Mouse (Mus musculus): Measurements from ENCODE around the gene Slc41a2. TPM values are rescaled to one million over a fixed set of nuclear protein-coding genes. Genes with fewer than 3 reads are reported as not detected.
A peak's percentile ranks its signal among the peaks of the same experiment; 100 is the strongest.
"Not testable (repeated sequence)": the region's sequence is repeated elsewhere in the genome, so short reads cannot be mapped to it uniquely, and the experiment has no call there.

Gene Slc41a2
- polyA plus RNA-seq, 1 experiment from 2014 or later = 0.58 TPM

- 76% methylated on average over 5 of the region's 5 CpGs for WGBS
- ATAC-seq (replicated peaks; ENCODE audit: low FRiP score) = no peak
- Histone ChIP-seq H3K9me3 (replicated peaks) (no peaks in the 10 kb centered on the region), H3K4me3 (replicated peaks) (no peak overlapping the region), H3K27me3 (no peaks in the 10 kb centered on the region), H3K36me3 (peaks cover 92% of the 10 kb centered on the region), H3K27ac (no peak overlapping the region), H3K4me1 (no peaks in the 10 kb centered on the region), H3K9ac (no peak overlapping the region), H3K4me2 (no peak overlapping the region)
Measured at GRCm38 (mm10) chr10:83368918-83369317, 31.2 kb upstream of the Slc41a2 start.

- WGBS = 91% methylated on average over 8 of the region's 8 CpGs
- no peak overlapping the region for H3K9ac ChIP-seq
- H3K27ac ChIP-seq = no peak overlapping the region
- no peak overlapping the region for H3K4me2 ChIP-seq
- ATAC-seq (replicated peaks; ENCODE audit: low FRiP score) = no peak
- no peaks in the 10 kb centered on the region for H3K9me3 ChIP-seq (replicated peaks)
- no peak overlapping the region for H3K4me3 ChIP-seq (replicated peaks)
- peaks cover 20% of the 10 kb centered on the region for H3K4me1 ChIP-seq
- peaks cover 63% of the 10 kb centered on the region for H3K36me3 ChIP-seq
- H3K27me3 ChIP-seq = no peaks in the 10 kb centered on the region
Measured at GRCm38 (mm10) chr10:83363451-83363850, 25.8 kb upstream of the Slc41a2 start.

- H3K27me3 ChIP-seq = no peaks in the 10 kb centered on the region
- H3K9ac ChIP-seq = no peak overlapping the region
- H3K4me2 ChIP-seq = peak overlapping the region; percentile 72
- H3K36me3 ChIP-seq = peaks cover 46% of the 10 kb centered on the region
- peak overlapping the region; percentile 72 for H3K4me3 ChIP-seq (replicated peaks)
- H3K4me1 ChIP-seq = peaks cover 20% of the 10 kb centered on the region
- WGBS = 58% methylated on average over 5 of the region's 5 CpGs
- no peak for ATAC-seq (replicated peaks; ENCODE audit: low FRiP score)
- H3K27ac ChIP-seq = no peak overlapping the region
- H3K9me3 ChIP-seq (replicated peaks) = no peaks in the 10 kb centered on the region
Measured at GRCm38 (mm10) chr10:83361643-83362382, 24.1 kb upstream of the Slc41a2 start.

- under 1% methylated on average over 40 of the region's 40 CpGs for WGBS
- H3K27ac ChIP-seq = peak overlapping the region; percentile 83
Measured at GRCm38 (mm10) chr10:83360356-83360755, 22.7 kb upstream of the Slc41a2 start.

GRCm38 (mm10) chr10:83359956-83360355 lies 22.3 kb upstream of the Slc41a2 start, which contains the start of gene D10Wsu102e:
Gene D10Wsu102e (plus strand): TSS chr10:83360221.
- H3K9me3 ChIP-seq (replicated peaks) = no peaks in the 10 kb centered on the region
- under 1% methylated on average over 30 of the region's 30 CpGs for WGBS
- H3K9ac ChIP-seq = peak within 1 kb of the TSS; percentile 73
- H3K4me3 ChIP-seq (replicated peaks) = peak within 1 kb of the TSS; percentile 72
- H3K4me2 ChIP-seq = peak within 1 kb of the TSS; percentile 72
- H3K36me3 ChIP-seq = peaks cover 28% of the 10 kb centered on the region
- no peaks in the 10 kb centered on the region for H3K27me3 ChIP-seq
- peaks cover 20% of the 10 kb centered on the region for H3K4me1 ChIP-seq
- peak within 1 kb of the TSS; percentile 83 for H3K27ac ChIP-seq
- peak; percentile 98 for ATAC-seq (replicated peaks; ENCODE audit: low FRiP score)

More at GRCm38 (mm10) chr10:83360356-83360755, 22.7 kb upstream of the Slc41a2 start:
- peaks cover 32% of the 10 kb centered on the region for H3K36me3 ChIP-seq
- peak overlapping the region; percentile 73 for H3K9ac ChIP-seq
- H3K27me3 ChIP-seq = no peaks in the 10 kb centered on the region
- H3K4me2 ChIP-seq = peak overlapping the region; percentile 72
- H3K9me3 ChIP-seq (replicated peaks) = no peaks in the 10 kb centered on the region
- peak overlapping the region; percentile 72 for H3K4me3 ChIP-seq (replicated peaks)
- peak; percentile 75 for ATAC-seq (replicated peaks; ENCODE audit: low FRiP score)
- H3K4me1 ChIP-seq = peaks cover 20% of the 10 kb centered on the region

- 90% methylated on average over 4 of the region's 4 CpGs for WGBS
- Histone ChIP-seq H3K9ac (0 out of 2 replicates have a peak overlapping the region, but pooled peaks have one; percentile 24), H3K36me3 (peaks cover 23% of the 10 kb centered on the region), H3K4me2 (peak overlapping the region; percentile 72), H3K9me3 (replicated peaks) (no peaks in the 10 kb centered on the region), H3K27me3 (no peaks in the 10 kb centered on the region), H3K4me1 (peaks cover 21% of the 10 kb centered on the region), H3K27ac (peak overlapping the region; percentile 78), H3K4me3 (replicated peaks) (peak overlapping the region; percentile 72)
- ATAC-seq (replicated peaks; ENCODE audit: low FRiP score) = 0 out of 2 replicates have a peak, but pooled peaks have one; percentile 9
Measured at GRCm38 (mm10) chr10:83359451-83359850, 21.8 kb upstream of the Slc41a2 start.

- Histone ChIP-seq H3K27ac (no peak overlapping the region), H3K4me2 (no peak overlapping the region), H3K36me3 (no peaks in the 10 kb centered on the region), H3K27me3 (no peaks in the 10 kb centered on the region), H3K4me3 (replicated peaks) (no peak overlapping the region), H3K9ac (no peak overlapping the region), H3K9me3 (replicated peaks) (no peaks in the 10 kb centered on the region), H3K4me1 (peaks cover 26% of the 10 kb centered on the region)
- WGBS = 79% methylated on average over 12 of the region's 12 CpGs
- no peak for ATAC-seq (replicated peaks; ENCODE audit: low FRiP score)
Measured at GRCm38 (mm10) chr10:83356416-83356815, 18.7 kb upstream of the Slc41a2 start.

GRCm38 (mm10) chr10:83354333-83354719 lies 16.6 kb upstream of the Slc41a2 start:
- Histone ChIP-seq H3K4me3 (replicated peaks) (0 out of 2 replicates have a peak overlapping the region, but pooled peaks have one; percentile 2), H3K36me3 (no peaks in the 10 kb centered on the region), H3K9ac (no peak overlapping the region), H3K27ac (peak overlapping the region; percentile 39), H3K4me1 (peaks cover 14% of the 10 kb centered on the region), H3K27me3 (0 out of 2 replicates have a peak, but pooled peaks cover 2% of the 10 kb centered on the region), H3K4me2 (peak overlapping the region; percentile 42), H3K9me3 (replicated peaks) (no peaks in the 10 kb centered on the region)
- 61% methylated on average over 8 of the region's 8 CpGs for WGBS
- ATAC-seq (replicated peaks; ENCODE audit: low FRiP score) = no peak

- H3K9ac ChIP-seq = no peak overlapping the region
- no peaks in the 10 kb centered on the region for H3K36me3 ChIP-seq
- H3K27ac ChIP-seq = peak overlapping the region; percentile 39
- 37% methylated on average over 14 of the region's 14 CpGs for WGBS
- 0 out of 2 replicates have a peak overlapping the region, but pooled peaks have one; percentile 2 for H3K4me3 ChIP-seq (replicated peaks)
- H3K9me3 ChIP-seq (replicated peaks) = no peaks in the 10 kb centered on the region
- peaks cover 13% of the 10 kb centered on the region for H3K4me1 ChIP-seq
- 0 out of 2 replicates have a peak, but pooled peaks cover 2% of the 10 kb centered on the region for H3K27me3 ChIP-seq
- ATAC-seq (replicated peaks; ENCODE audit: low FRiP score) = no peak
- peak overlapping the region; percentile 42 for H3K4me2 ChIP-seq
Measured at GRCm38 (mm10) chr10:83353680-83354332, 16.1 kb upstream of the Slc41a2 start.

GRCm38 (mm10) chr10:83351779-83352178 lies 14.1 kb upstream of the Slc41a2 start:
- H3K4me2 ChIP-seq; H3K27me3 ChIP-seq; ATAC-seq (replicated peaks; ENCODE audit: low FRiP score); H3K9me3 ChIP-seq (replicated peaks); H3K27ac ChIP-seq; H3K36me3 ChIP-seq; H3K4me3 ChIP-seq (replicated peaks); H3K9ac ChIP-seq: not testable (repeated sequence)
- WGBS = 89% methylated on average over 4 of the region's 4 CpGs
- H3K4me1 ChIP-seq = peaks cover 13% of the 10 kb centered on the region

- no peak overlapping the region for H3K4me3 ChIP-seq (replicated peaks)
- H3K36me3 ChIP-seq = no peaks in the 10 kb centered on the region
- H3K9ac ChIP-seq = no peak overlapping the region
- 51% methylated on average over 2 of the region's 2 CpGs for WGBS
- 0 out of 2 replicates have a peak, but pooled peaks have one; percentile 36 for ATAC-seq (replicated peaks; ENCODE audit: low FRiP score)
- H3K4me2 ChIP-seq = no peak overlapping the region
- H3K9me3 ChIP-seq (replicated peaks) = no peaks in the 10 kb centered on the region
- peaks cover 13% of the 10 kb centered on the region for H3K4me1 ChIP-seq
- no peak overlapping the region for H3K27ac ChIP-seq
- H3K27me3 ChIP-seq = 0 out of 2 replicates have a peak, but pooled peaks cover 2% of the 10 kb centered on the region
Measured at GRCm38 (mm10) chr10:83350689-83351088, 13.0 kb upstream of the Slc41a2 start.

- 44% methylated on average over 7 of the region's 7 CpGs for WGBS
- ATAC-seq (replicated peaks; ENCODE audit: low FRiP score) = no peak
- H3K27ac ChIP-seq = no peak overlapping the region
- H3K4me2 ChIP-seq = no peak overlapping the region
- no peak overlapping the region for H3K4me3 ChIP-seq (replicated peaks)
- no peaks in the 10 kb centered on the region for H3K36me3 ChIP-seq
- H3K27me3 ChIP-seq = 0 out of 2 replicates have a peak, but pooled peaks cover 2% of the 10 kb centered on the region
- no peaks in the 10 kb centered on the region for H3K9me3 ChIP-seq (replicated peaks)
- 0 out of 2 replicates have a peak, but pooled peaks cover 3% of the 10 kb centered on the region for H3K4me1 ChIP-seq
- H3K9ac ChIP-seq = no peak overlapping the region
Measured at GRCm38 (mm10) chr10:83347494-83347893, 9.8 kb upstream of the Slc41a2 start.
